Mouse (Mus musculus) erythroblast, adult 5-6 weeks (primary cell): Measurements from ENCODE around the gene Dus1l. TPM values are rescaled to one million over a fixed set of nuclear protein-coding genes. Genes with fewer than 3 reads are reported as not detected.
"Not testable (repeated sequence)": the region's sequence is repeated elsewhere in the genome, so short reads cannot be mapped to it uniquely, and the experiment has no call there.

Experiments used
- ATAC-seq: replicated peaks from 2 replicates; pipeline ENCODE4 v1.8.0; 2016; ENCODE audit warnings: moderate number of reproducible peaks, mild to moderate bottlenecking, moderate TSS enrichment, inconsistent platforms; ENCODE audit not compliant: poor library complexity, low FRiP score, severe bottlenecking
- total RNA-seq, 2 experiments: library from RNA; stranded (forward) in 1 of 2; stranded (reverse) in 1 of 2; fragments of 150-400 nt in 1 of 2; fragments of 200-764, 138-1000 nt in 1 of 2; gene quantifications; 2 replicates each; pipeline versions ENCODE4 v1.2.3 to v1.2.4; 2015 to 2017; ENCODE audit warnings: low replicate concordance in 2 of 2

Gene Dus1l
- total RNA-seq, 2 experiments from 2014 or later, result 6.4 to 12.5 TPM

- peak; percentile 76 for ATAC-seq
These were observed 12.0 kb downstream of the Dus1l start, which contains the start of the genes Rfng and Gps1 for GRCm38 (mm10) chr11:120784064-120784791. Gene Rfng, minus strand, starts transcription at chr11:120784207. Gene Gps1, plus strand, starts transcription at chr11:120784272.

DNA sequence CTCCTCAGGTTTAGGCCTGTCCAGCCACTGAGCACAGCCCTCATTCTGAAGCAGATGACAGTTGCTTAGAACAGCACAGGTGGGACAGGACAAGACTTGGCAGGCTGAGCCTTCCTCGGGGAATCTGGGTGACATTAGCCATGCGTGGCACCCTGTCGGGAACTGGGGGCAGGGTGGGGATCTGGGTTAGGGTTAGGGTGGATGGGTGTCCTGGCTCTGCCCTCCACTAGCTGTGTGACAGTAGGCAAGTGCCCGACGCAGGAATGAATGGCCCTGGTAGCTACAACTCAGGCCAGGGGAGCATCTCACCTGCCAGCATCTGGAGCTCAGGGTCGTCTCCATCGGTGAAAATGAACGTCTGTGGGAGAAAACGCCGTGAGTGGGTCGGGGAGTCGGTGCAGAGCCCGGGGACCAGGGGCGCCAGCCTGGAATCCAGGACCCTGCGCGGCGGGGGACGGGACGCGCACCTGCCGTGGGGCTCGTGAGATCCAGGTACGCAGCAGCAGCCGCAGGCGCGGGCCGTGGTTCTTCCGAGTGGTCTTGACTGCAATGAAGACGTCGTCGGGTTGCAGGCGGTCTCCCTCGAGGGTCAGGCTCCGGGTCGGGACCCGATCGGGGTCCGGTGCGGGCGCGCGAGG lies 12.7 kb downstream of the Dus1l start:
- ATAC-seq, result 0 out of 2 replicates have a peak, but pooled peaks have one; percentile 4

DNA sequence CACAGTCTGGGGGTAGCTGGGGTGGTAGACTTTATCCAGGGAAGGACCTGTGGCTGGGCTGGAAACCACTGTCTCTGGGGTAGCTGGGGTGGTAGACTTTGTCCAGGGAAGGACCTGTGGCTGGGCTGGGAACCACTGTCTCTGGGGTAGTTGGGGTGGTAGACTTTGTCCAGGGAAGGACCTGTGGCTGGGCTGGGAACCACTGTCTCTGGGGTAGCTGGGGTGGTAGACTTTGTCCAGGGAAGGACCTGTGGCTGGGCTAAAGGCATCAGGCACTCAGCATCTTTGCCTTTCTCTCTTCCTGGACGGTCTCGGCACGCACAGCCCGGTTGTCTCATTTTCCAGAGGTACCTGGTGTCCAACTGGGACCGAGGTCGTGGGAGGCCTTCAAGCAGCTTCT lies 14.8 kb downstream of the Dus1l start:
- not testable (repeated sequence) for ATAC-seq

DNA sequence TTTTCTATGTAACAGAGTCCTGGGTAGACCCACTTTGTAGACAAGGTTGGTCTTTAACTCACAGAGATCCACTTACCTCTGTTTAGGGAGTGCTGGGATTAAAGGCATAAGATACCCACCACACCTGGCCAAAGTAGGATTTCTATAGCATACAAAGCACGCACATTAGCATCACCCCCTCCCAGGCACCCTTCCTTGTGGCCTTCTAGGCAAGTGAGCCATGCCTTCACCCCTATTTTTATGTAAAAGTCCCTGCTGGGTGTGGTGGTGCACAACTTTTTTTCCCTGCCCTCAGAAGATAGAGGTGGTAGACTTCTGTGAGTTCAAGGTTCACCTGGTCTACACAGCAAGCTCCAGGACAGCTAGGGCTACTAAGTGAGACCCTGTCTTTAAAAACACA lies 16.3 kb downstream of the Dus1l start:
- no peak for ATAC-seq

DNA sequence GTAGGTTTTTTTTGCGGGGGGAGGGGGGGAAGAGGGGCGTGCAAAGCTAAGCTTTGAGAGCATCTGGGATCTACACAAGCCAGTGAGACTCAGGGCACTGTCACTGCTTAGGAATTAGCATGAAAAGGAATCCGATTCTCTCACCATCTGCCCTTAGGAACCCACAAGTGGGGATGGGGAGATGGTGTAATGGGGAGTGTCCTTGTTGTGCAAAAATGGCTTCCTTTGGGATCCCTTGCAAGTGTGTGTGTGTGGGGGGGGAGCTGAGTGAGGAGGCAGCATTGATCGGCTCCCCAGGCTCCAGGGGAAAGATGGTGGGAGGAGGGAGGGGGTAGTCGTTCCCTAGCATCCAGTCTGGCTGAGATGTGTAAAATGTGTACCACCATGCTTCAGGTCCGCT lies 19.1 kb downstream of the Dus1l start:
- ATAC-seq, result no peak

GRCm38 (mm10) chr11:120775774-120776469 lies 20.3 kb downstream of the Dus1l start:
- ATAC-seq, result peak; percentile 91

GRCm38 (mm10) chr11:120773463-120774190 lies 22.6 kb downstream of the Dus1l start:
- no peak for ATAC-seq

GRCm38 (mm10) chr11:120772749-120773148 lies 23.5 kb downstream of the Dus1l start:
- no peak for ATAC-seq

GRCm38 (mm10) chr11:120768206-120768605 lies 28.0 kb downstream of the Dus1l start:
- no peak for ATAC-seq

DNA sequence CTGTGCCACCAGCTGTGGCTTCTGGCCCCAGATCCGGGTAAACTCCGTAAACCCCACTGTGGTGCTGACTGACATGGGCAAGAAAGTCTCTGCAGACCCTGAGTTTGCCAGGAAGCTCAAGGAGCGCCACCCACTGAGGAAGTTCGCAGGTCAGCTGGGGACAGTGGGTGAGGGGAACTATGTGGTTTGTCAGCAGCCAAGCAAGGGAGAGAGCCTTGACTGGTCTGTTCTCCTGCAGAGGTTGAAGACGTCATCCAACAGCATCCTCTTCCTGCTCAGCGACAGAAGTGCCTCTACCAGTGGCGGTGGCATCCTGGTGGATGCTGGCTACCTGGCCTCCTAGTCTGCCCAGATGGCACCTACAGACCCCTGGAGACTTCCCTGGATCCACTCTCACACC lies 29.2 kb downstream of the Dus1l start:
- ATAC-seq, result peak; percentile 16; the same call in 1 of the 2 replicates

DNA sequence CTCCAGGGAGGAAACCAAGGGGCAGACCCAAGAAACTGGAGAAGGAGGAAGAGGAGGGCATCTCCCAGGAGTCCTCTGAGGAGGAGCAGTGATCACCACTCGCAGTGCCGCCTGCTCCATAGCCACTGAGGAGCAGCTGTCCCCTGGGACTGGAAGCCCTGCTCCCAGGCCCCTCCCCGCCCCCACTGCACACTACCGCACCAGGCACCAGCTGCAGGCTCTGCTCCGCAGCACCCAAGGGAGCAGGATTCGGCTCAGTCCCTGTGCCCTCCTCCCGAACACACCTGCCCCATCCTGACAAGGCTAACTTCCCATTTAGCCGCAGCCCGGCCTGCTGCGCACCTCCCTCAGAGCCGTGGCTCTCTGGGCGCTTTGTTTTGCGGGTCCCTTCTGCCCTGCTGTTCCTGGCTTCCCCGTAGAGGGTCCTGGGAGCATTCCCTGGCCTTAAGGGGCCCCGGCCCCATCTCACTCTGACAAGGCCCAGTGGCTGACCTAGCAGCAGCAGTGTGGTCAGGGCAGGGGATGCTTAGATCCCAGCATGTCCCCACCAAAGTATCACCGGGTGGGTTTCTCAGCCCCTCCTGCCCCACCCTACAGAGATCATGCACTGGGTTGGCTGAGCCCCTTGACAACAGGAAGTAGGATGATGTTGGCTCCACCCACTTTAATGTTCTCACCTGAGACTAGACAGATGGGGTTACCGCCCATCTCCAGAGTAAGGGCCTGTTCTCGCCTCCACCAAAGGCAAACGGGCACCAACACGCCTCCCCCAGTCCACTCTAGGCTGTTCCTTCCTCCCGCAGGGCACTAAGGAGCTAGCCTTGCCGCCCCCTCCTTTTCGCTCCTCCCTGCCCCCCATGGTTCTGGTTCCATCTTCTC lies 32.8 kb downstream of the Dus1l start:
- ATAC-seq, result 0 out of 2 replicates have a peak, but pooled peaks have one; percentile 30

GRCm38 (mm10) chr11:120762672-120763041 lies 33.5 kb downstream of the Dus1l start, which contains the start of gene Hmga1b:
Gene Hmga1b, plus strand, starts transcription at chr11:120762794.
- not testable (repeated sequence) for ATAC-seq

DNA sequence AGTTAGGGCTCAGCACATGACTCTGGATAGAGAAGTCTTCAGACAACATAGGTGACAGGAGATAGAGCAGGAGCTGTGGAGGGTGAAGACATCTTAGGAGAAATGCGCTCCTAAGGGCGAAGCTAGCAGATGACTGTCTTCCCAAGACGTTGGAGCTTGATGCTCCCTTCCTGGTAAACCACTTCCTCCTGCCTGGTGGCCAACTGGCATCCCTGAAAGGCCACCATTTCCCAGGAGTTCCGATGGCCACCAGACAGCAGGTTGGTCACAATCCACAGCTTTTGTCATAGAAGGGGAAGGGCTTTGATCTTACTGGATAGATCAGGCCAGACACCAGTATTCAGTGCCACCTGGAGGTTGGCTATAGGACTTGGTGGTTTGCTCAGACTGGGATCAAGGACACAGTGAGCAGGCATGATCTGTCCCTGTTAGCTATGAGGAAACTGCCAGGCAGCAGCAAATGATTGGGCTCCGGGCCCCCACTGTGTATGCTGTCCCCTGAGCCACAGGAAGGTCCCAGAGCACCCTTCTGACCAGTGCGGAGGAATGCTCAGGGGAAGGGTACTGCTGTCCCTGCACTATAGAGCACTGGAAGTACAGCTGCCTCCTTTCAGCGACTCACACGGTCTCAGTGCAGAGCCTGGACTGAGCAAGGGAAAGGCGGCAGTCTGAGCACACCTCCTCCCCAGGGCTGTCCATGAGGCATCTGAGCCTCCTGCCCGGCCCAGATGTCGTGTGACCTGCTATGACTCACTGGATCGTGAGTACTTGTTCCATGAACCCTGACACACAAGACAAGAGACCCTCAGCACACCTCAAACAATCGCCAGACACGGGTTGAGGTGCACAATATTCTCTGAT lies 34.2 kb downstream of the Dus1l start:
- no peak for ATAC-seq

- ATAC-seq, result no peak
These were observed 36.0 kb downstream of the Dus1l start for GRCm38 (mm10) chr11:120760236-120760635.

GRCm38 (mm10) chr11:120751606-120752005 lies 44.6 kb downstream of the Dus1l start:
- ATAC-seq, result no peak

DNA sequence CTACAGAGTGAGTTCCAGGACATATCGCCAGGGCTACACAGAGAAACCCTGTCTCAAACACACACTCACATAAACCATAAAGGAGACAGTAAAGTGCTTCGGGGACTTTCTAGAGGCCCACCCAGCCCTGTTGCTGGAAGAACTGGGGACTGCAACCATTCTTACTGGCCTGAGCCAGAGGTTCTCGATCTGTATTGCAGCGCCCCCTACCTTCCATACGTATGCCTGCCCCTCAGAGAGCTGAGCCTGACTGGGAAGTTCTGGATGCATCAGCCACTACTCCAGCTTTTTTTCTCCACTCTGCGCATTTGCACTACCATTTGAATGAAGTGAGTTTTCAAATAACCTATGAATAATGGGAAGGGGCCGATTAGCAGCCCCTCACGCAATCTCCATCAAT lies 46.8 kb downstream of the Dus1l start:
- ATAC-seq, result peak; percentile 73; the same call in 1 of the 2 replicates

DNA sequence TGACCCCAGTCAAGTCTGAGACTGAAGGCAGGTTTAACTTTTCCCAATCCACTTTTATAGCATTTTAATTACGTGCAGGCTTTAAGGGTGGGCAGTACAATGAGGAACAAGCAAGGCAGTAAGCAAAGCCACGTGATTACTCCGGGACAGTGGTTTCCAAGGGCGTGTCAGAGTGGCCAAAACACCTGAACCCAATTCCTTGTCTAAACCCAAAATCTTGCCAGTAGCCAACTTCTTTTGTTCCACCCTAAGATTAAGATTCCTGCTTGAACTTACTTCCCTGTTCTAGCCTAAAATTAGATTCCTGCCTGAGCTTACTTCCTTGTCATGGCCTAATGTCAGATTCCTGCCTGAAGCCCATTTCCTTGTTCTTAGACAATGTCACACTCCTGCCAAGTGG lies 48.2 kb downstream of the Dus1l start:
- ATAC-seq, result no peak

GRCm38 (mm10) chr11:120744121-120744701 lies 52.0 kb downstream of the Dus1l start:
- ATAC-seq, result no peak
